Mouse (Mus musculus) ES-E14 (cell line): Measurements from ENCODE around the gene Tirap. TPM values are rescaled to one million over a fixed set of nuclear protein-coding genes. Genes with fewer than 3 reads are reported as not detected.

Experiments used
- DNase-seq: peaks from one replicate; pipeline ENCODE4 v3.0.0-alpha.2; 2013; ENCODE audit warnings: low read depth, low spot score
- H3K27ac ChIP-seq: 2 replicates; pipeline ENCODE4 v1.5.1; 2012; ENCODE audit warnings: low read depth, mild to moderate bottlenecking, low read length, moderate library complexity, mixed read lengths; ENCODE audit not compliant: poor library complexity, insufficient read depth, severe bottlenecking
- H3K36me3 ChIP-seq: 2 replicates; pipeline ENCODE4 v1.6.1; 2012; ENCODE audit warnings: mild to moderate bottlenecking, low read length, moderate library complexity, mixed read lengths; ENCODE audit not compliant: control insufficient read depth, poor library complexity, insufficient read depth, severe bottlenecking
- H3K4me1 ChIP-seq, 2 experiments: fragments of 150-350 bp in 1 of 2; sonication (generic) in 1 of 2; 2 replicates each; pipeline ENCODE4 v1.6.1; 2012; ENCODE audit warnings: low read length in 2 of 2, mild to moderate bottlenecking in 1 of 2, mixed read lengths in 1 of 2; ENCODE audit not compliant: control insufficient read depth in 2 of 2, insufficient read depth in 2 of 2, poor library complexity in 1 of 2
- H3K4me3 ChIP-seq, 2 experiments: fragments of 150-350 bp in 1 of 2; sonication (generic) in 1 of 2; 2 replicates each; pipeline ENCODE4 v1.5.1; 2012; ENCODE audit warnings: low read length in 2 of 2, low read depth in 1 of 2, mild to moderate bottlenecking in 1 of 2, mixed read lengths in 1 of 2; ENCODE audit not compliant: insufficient read depth in 1 of 2, poor library complexity in 1 of 2, severe bottlenecking in 1 of 2
- H3K9ac ChIP-seq: 2 replicates; pipeline ENCODE4 v1.6.1; 2012; ENCODE audit warnings: low read depth, mild to moderate bottlenecking, low read length, mixed read lengths; ENCODE audit not compliant: poor library complexity, insufficient read depth, severe bottlenecking
- H3K9me3 ChIP-seq: fragments of 150-350 bp; sonication (generic); 2 replicates; pipeline ENCODE4 v1.6.1; 2012; ENCODE audit warnings: low read depth, mild to moderate bottlenecking, low read length; ENCODE audit not compliant: control insufficient read depth, insufficient read depth
- CHD2 ChIP-seq: IDR thresholded peaks from 2 replicates; pipeline ENCODE4 v1.6.1; 2014; ENCODE audit warnings: mild to moderate bottlenecking, low read depth, low read length, inconsistent platforms
- HCFC1 ChIP-seq: IDR thresholded peaks from 2 replicates; pipeline ENCODE4 v1.6.1; 2012; ENCODE audit warnings: low read length, inconsistent platforms, borderline replicate concordance; ENCODE audit not compliant: insufficient read depth
- MAFK ChIP-seq: IDR thresholded peaks from 2 replicates; pipeline ENCODE4 v1.6.1; 2014; ENCODE audit warnings: mild to moderate bottlenecking, low read depth, low read length, inconsistent platforms; ENCODE audit not compliant: insufficient read depth
- ZC3H11A ChIP-seq: IDR thresholded peaks from 2 replicates; pipeline ENCODE4 v1.6.1; 2012; ENCODE audit warnings: low read depth, mild to moderate bottlenecking, inconsistent platforms, low read length, borderline replicate concordance
- ZNF384 ChIP-seq: IDR thresholded peaks from 2 replicates; pipeline ENCODE4 v1.6.1; 2012; ENCODE audit warnings: low read depth, low read length, inconsistent platforms
- in situ Hi-C, 2 experiments: fragments of 600-800 bp; cut with MboI; formaldehyde crosslinking; loops; one replicate each; pipeline ENCODE4 v1.15.1; 2025; ENCODE audit warnings: low sequenced_read_pairs in 2 of 2, inconsistent platforms in 1 of 2; ENCODE audit not compliant: unreplicated experiment in 2 of 2
- total RNA-seq: library from RNA; depleted of rRNA; stranded (reverse); fragments of 300-350 nt; gene quantifications from 2 replicates; pipeline ENCODE4 v1.2.3, GENCODE M21; 2012

The Tirap gene
- total RNA-seq, 1 experiment = 6.1 TPM

GRCm38 (mm10) chr9:35166144-35166797, 33.8 kb downstream of the Tirap start:
- H3K9ac ChIP-seq = no peak overlapping the region
- DNase-seq = no peak
- H3K4me1 ChIP-seq = no peaks in the 10 kb centered on the region
- in situ Hi-C loops = loop anchor here (10.0 to 25.0 kb wide), 3 partner anchors 304 to 679 kb away; partner anchors contain the start of gene Kirrel3 (in 1 of the 2)
- H3K36me3 ChIP-seq = peaks cover 11% of the 10 kb centered on the region
- TF ChIP-seq ZNF384 (peak; percentile 81), MAFK (no peak), CHD2 (no peak), HCFC1 (no peak), ZC3H11A (no peak; the same call in 1 of the 2 replicates)
- H3K9me3 ChIP-seq = no peaks in the 10 kb centered on the region
- H3K27ac ChIP-seq = no peak overlapping the region
- H3K4me3 ChIP-seq = no peak overlapping the region

- Histone ChIP-seq H3K9ac (no peak overlapping the region), H3K4me1 (no peaks in the 10 kb centered on the region), H3K36me3 (peaks cover 9% of the 10 kb centered on the region), H3K27ac (no peak overlapping the region), H3K4me3 (no peak overlapping the region), H3K9me3 (no peaks in the 10 kb centered on the region)
- DNase-seq = no peak
- in situ Hi-C loops = loop anchor here (10.0 to 25.0 kb wide), 3 partner anchors 302 to 677 kb away; partner anchors contain the start of gene Kirrel3 (in 1 of the 2)
- TF ChIP-seq MAFK = no peak
- TF ChIP-seq CHD2 = no peak
- TF ChIP-seq ZC3H11A = no peak
- TF ChIP-seq ZNF384 = no peak
- TF ChIP-seq HCFC1 = no peak
These were observed 35.8 kb downstream of the Tirap start for GRCm38 (mm10) chr9:35164142-35164874.

DNA sequence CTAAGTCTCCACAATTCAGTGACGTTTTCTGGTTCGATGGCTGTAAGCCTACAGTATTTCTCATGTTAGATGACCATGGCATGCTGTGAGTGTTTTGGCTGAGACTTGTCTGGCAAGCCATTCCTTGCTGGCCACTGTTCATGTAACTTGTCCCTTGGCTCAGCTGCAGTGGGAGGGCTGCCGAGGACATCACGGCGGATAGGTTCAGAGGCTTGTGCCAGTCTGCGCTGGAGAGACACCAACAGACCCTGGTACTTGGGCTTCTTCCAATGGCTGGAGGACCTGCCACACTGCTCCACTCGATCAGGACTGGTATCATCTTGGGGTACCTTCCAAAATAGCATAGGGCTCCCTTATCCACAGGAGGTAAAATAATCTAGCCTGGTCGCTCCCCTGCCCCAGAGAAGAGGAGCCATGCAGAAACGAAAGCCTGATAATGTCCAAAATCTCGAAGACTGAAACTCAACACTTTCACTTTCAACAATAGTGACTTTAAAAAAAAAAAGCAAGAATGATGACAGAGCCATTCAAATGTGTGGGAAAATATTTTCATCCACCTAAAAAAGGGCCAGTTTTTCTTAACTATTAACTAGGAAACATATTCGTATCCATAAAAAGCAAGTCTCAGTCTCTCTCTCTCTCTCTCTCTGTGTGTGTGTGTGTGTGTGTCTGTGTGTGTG, 36.9 kb downstream of the Tirap start:
- DNase-seq = no peak
- Histone ChIP-seq H3K9ac (no peak overlapping the region), H3K9me3 (no peaks in the 10 kb centered on the region), H3K36me3 (peaks cover 5% of the 10 kb centered on the region), H3K4me1 (no peaks in the 10 kb centered on the region), H3K4me3 (no peak overlapping the region), H3K27ac (no peak overlapping the region)
- TF ChIP-seq HCFC1 = no peak
- no peak for TF ChIP-seq MAFK
- TF ChIP-seq CHD2 = no peak
- no peak for TF ChIP-seq ZNF384
- TF ChIP-seq ZC3H11A = no peak
- in situ Hi-C loops = loop anchor here (10.0 to 25.0 kb wide), 3 partner anchors 301 to 676 kb away; partner anchors contain the start of gene Kirrel3 (in 1 of the 2)

DNA sequence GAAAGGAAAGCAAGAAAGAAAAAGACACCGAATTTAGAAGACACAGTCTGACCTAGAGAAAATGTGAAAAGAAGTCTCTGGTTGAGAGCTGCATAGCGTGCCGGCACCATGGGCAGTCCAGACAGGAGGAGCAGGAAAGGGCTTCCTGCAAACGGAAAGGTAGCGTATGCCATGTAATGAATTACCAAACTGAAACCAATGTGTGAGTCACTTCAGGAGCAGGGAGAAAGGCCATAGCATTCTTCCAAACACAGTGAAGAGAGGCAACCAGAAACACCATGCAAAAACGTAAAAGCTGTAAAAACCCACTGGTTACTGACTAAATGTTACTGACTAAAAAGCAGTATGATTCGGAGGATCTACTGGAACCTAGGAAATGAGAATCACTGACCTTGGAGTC, 38.4 kb downstream of the Tirap start:
- Histone ChIP-seq H3K4me1 (no peaks in the 10 kb centered on the region), H3K4me3 (no peak overlapping the region), H3K27ac (no peak overlapping the region), H3K36me3 (peaks cover 8% of the 10 kb centered on the region), H3K9me3 (no peaks in the 10 kb centered on the region), H3K9ac (no peak overlapping the region)
- TF ChIP-seq ZC3H11A = no peak
- TF ChIP-seq MAFK = no peak
- TF ChIP-seq ZNF384 = no peak
- no peak for TF ChIP-seq HCFC1
- no peak for TF ChIP-seq CHD2
- in situ Hi-C loops = loop anchor here (10.0 to 25.0 kb wide), 3 partner anchors 299 to 674 kb away; partner anchors contain the start of gene Kirrel3 (in 1 of the 2)
- DNase-seq = no peak
